Mouse (Mus musculus) neural tube, embryonic 15.5 days (tissue): ENCODE results near the gene Pdcd1lg2. TPM values are rescaled to one million over a fixed set of nuclear protein-coding genes. Genes with fewer than 3 reads are reported as not detected.

Experiments
- ATAC-seq: fragments of 200-750 bp; cut with Nextera tagmentation; 2 replicates; pipeline ENCODE4 v1.8.0; 2017; ENCODE audit warnings: mild to moderate bottlenecking, moderate TSS enrichment, moderate library complexity; ENCODE audit not compliant: low FRiP score
- H3K27ac ChIP-seq: fragments of 300-500 bp; sonication (generic); replicated peaks from 2 replicates; pipeline ENCODE4 v1.5.1; 2015; ENCODE audit warnings: mild to moderate bottlenecking, inconsistent platforms
- H3K27me3 ChIP-seq: fragments of 300-500 bp; sonication (generic); replicated peaks from 2 replicates; pipeline ENCODE4 v1.6.1; 2015; ENCODE audit warnings: inconsistent platforms
- H3K36me3 ChIP-seq: fragments of 300-500 bp; sonication (generic); 2 replicates; pipeline ENCODE4 v1.6.1; 2015; ENCODE audit warnings: inconsistent platforms
- H3K4me1 ChIP-seq: fragments of 300-500 bp; sonication (generic); 2 replicates; pipeline ENCODE4 v1.6.1; 2015; ENCODE audit warnings: inconsistent platforms
- H3K4me2 ChIP-seq: fragments of 300-500 bp; sonication (generic); 2 replicates; pipeline ENCODE4 v1.6.1; 2015; ENCODE audit warnings: inconsistent platforms, mild to moderate bottlenecking, moderate library complexity
- H3K4me3 ChIP-seq: fragments of 300-500 bp; sonication (generic); replicated peaks from 2 replicates; pipeline ENCODE4 v1.5.1; 2015; ENCODE audit warnings: mild to moderate bottlenecking, inconsistent platforms
- H3K9ac ChIP-seq: fragments of 300-500 bp; sonication (generic); replicated peaks from 2 replicates; pipeline ENCODE4 v1.6.1; 2015; ENCODE audit warnings: mild to moderate bottlenecking, inconsistent platforms
- H3K9me3 ChIP-seq: fragments of 300-500 bp; sonication (generic); replicated peaks from 2 replicates; pipeline ENCODE4 v1.6.1; 2016; ENCODE audit warnings: inconsistent platforms
- WGBS: fragments of 180-500 bp; shearing (Covaris S2); methylation state at CpG from one replicate; pipeline ENCODE4 v1.1.7; 2015; ENCODE audit warnings: mixed read lengths; 5-methylcytosine and 5-hydroxymethylcytosine counted together
- polyA plus RNA-seq: library from polyadenylated mRNA; unstranded; fragments of >200 nt; fragmentation: Nextera tagmentation; extraction: Ambion mirVana; gene quantifications from 2 replicates; pipeline ENCODE4 v1.2.1, GENCODE M21; 2015

The Pdcd1lg2 gene
- polyA plus RNA-seq, 1 experiment from 2014 or later: 0.09 TPM

DNA sequence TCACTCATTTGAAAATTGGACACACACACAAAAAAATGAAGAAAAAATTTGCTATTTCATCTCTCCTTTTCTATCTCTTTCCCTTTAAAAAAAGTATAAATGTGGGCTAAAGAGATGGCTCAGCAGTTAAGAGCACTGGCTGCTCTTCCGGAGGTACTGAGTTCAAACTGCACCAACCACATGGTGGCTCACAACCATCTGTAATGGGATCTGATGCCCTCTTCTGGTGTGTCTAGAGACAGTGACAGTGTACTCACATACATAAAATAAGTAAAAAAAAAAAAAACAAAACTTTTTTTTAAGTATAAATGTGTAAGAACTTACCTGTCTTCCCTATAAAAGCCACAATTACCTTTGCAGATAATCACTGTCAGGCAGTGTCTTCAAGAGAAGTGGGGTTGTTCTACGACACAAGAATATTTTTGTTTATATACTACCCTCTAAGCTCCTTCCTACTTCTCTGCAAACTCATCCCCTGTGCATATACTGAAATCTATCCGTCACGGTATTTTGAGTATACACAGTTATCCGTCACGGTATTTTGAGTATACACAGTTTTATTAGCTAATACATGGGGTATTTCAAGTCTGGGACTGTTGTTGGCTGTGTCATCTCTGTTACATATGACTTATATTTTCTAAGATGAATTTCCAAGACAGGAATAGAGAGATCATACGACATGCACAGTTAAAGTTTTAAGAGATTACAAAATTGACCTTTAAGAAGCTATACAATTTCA, 40.0 kb upstream of the Pdcd1lg2 start:
- no peak overlapping the region for H3K4me2 ChIP-seq
- no peaks in the 10 kb centered on the region for H3K36me3 ChIP-seq
- WGBS: 93% methylated on average over 7 of the region's 7 CpGs
- no peak overlapping the region for H3K27ac ChIP-seq
- H3K4me1 ChIP-seq: peaks cover 10% of the 10 kb centered on the region
- H3K9ac ChIP-seq: no peak overlapping the region
- no peaks in the 10 kb centered on the region for H3K9me3 ChIP-seq
- no peaks in the 10 kb centered on the region for H3K27me3 ChIP-seq
- ATAC-seq: no peak
- no peak overlapping the region for H3K4me3 ChIP-seq

DNA sequence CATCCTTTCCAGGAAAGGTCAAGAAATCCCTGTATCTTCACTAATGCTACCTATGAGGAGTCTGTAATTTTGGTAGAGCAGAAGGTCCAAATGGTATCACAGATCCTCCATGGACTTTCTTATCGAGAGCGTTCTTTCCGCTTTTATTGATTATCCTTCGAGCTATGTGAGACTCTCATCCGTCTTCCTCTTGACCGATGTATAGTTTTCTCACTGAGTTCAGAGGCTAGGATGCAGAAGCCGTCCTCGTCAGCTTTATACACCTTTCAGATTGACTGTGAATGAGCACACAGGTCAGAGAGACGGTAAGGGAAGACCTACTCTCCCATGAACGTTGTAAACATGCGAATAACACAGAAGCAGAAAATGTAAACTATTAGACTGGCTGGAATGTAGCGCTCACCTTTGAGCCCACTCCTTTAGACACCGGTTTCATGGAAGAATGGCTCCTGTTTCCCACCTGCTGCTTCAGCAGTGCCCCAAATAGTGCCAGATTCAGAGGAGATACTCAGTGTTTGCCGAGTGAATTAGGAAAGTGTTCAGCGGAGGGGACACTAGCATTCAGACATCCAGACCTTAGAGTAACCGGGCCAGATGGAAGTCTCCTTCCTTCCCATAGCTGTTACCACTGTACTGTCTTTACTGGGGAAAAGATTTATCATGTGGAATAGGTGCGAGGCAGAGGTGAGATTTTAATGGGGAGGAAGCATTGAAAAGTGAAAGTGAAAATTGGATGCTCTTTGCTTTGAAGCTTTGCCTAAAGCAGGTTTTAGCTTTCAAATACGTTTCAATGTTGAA, 39.2 kb upstream of the Pdcd1lg2 start:
- H3K4me2 ChIP-seq: no peak overlapping the region

DNA sequence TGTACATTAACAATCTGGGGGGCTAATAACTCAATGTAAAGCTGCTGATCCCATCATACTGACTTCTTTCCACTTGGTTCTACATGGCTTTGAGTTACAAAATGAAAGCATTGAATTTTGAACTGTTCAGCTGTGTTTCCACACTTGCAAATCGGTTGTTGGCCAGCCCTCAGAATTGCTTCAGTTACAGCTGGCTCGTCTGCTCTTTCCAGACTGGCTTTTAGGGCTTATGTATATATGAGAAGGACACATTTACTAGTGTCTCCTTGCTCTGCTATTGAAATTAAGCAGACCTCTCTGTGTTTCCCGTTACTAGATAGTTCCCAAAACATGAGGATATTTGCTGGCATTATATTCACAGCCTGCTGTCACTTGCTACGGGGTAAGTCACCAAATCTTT, 38.6 kb upstream of the Pdcd1lg2 start:
- no peak for ATAC-seq
- Histone ChIP-seq H3K27me3 (no peaks in the 10 kb centered on the region), H3K9ac (no peak overlapping the region), H3K36me3 (no peaks in the 10 kb centered on the region), H3K9me3 (no peaks in the 10 kb centered on the region), H3K4me3 (no peak overlapping the region), H3K4me1 (peaks cover 6% of the 10 kb centered on the region), H3K4me2 (no peak overlapping the region), H3K27ac (no peak overlapping the region)
- 81% methylated on average over 4 of the region's 4 CpGs for WGBS

More for the DNA sequence above, 39.2 kb upstream of the Pdcd1lg2 start:
- peaks cover 10% of the 10 kb centered on the region for H3K4me1 ChIP-seq
- ATAC-seq: no peak
- H3K9me3 ChIP-seq: no peaks in the 10 kb centered on the region
- no peaks in the 10 kb centered on the region for H3K36me3 ChIP-seq
- 84% methylated on average over 18 of the region's 18 CpGs for WGBS
- H3K27ac ChIP-seq: no peak overlapping the region
- H3K4me3 ChIP-seq: no peak overlapping the region
- H3K9ac ChIP-seq: no peak overlapping the region
- no peaks in the 10 kb centered on the region for H3K27me3 ChIP-seq

DNA sequence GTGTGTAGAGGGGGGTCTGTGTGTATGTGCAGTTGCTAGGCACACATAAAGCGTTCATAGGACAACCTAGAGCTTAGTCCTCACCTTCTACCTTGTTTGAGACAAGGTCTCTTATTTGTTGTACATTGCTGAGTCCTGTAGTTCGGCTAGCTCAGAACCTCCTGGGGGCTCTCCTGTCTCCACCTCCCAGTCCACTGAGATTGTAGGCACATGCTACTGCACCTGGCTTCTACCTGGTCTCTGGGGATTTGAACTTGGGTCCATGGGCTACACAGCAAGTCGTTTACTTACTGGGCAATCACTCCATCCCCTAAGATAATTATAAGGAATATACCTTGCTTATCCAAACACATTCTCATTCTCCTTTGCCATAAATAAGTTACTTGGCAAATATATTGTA, 38.1 kb upstream of the Pdcd1lg2 start:
- Histone ChIP-seq H3K9me3 (no peaks in the 10 kb centered on the region), H3K27ac (no peak overlapping the region), H3K4me3 (no peak overlapping the region), H3K4me2 (no peak overlapping the region), H3K36me3 (no peaks in the 10 kb centered on the region), H3K4me1 (peaks cover under 1% of the 10 kb centered on the region), H3K9ac (no peak overlapping the region), H3K27me3 (no peaks in the 10 kb centered on the region)
- no peak for ATAC-seq
- WGBS: 98% methylated on average over 3 of the region's 3 CpGs

DNA sequence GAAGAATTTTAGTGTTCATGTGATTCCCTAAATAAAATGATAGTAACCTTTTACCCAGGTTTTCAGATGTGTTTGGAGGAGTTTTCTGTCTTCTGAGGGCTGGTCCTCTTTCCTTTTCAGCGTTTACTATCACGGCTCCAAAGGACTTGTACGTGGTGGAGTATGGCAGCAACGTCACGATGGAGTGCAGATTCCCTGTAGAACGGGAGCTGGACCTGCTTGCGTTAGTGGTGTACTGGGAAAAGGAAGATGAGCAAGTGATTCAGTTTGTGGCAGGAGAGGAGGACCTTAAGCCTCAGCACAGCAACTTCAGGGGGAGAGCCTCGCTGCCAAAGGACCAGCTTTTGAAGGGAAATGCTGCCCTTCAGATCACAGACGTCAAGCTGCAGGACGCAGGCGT, 37.3 kb upstream of the Pdcd1lg2 start:
- H3K4me1 ChIP-seq: no peaks in the 10 kb centered on the region
- no peak overlapping the region for H3K27ac ChIP-seq
- WGBS: 33% methylated on average over 11 of the region's 11 CpGs
- no peaks in the 10 kb centered on the region for H3K27me3 ChIP-seq
- peak overlapping the region; percentile 40; the same call in 1 of the 2 replicates for H3K9ac ChIP-seq
- H3K9me3 ChIP-seq: no peaks in the 10 kb centered on the region
- H3K4me2 ChIP-seq: peak overlapping the region; percentile 56
- no peaks in the 10 kb centered on the region for H3K36me3 ChIP-seq
- H3K4me3 ChIP-seq: peak overlapping the region; percentile 21
- no peak for ATAC-seq

DNA sequence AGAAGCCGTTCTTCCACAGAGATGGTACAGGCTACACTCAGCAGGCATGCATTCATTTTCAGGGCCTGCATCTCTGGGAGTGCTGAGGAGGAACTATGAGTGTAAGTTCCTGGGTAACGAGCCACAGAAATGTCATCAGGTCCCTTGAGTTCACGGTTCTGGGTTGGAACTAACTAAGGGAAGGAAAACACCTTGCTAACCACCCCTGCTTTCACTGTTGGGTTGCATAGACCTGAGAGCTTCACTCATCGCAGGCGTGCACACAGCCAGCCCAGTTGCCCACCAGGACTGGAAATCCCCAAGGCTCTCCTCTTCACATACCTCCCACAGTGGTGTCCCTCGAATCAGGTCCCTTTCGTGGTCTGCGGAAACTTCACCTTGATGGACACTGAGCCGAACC, 35.8 kb upstream of the Pdcd1lg2 start:
- H3K27me3 ChIP-seq: no peaks in the 10 kb centered on the region
- H3K9ac ChIP-seq: no peak overlapping the region
- H3K4me3 ChIP-seq: no peak overlapping the region
- no peaks in the 10 kb centered on the region for H3K4me1 ChIP-seq
- H3K27ac ChIP-seq: no peak overlapping the region
- no peaks in the 10 kb centered on the region for H3K36me3 ChIP-seq
- WGBS: 93% methylated on average over 9 of the region's 9 CpGs
- no peaks in the 10 kb centered on the region for H3K9me3 ChIP-seq
- no peak overlapping the region for H3K4me2 ChIP-seq
- no peak for ATAC-seq

DNA sequence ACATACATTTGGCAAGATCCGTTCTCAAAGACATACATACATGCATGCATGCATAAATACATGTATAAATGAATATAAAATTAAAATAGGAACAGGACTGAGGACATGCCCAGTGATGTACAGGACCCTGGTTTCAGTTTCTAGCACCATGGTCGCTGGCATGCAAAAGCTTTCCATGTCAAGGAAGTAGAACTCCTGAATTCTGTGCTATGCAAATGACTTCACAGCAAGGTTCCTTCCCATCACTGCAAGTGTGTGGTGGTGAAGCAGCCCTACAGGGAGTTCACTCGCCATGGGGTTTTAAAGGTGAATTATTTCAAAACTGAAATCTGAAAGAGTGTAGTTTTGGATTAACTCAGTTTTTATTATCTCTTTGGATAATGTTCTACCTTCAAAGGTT, 34.3 kb upstream of the Pdcd1lg2 start:
- no peak overlapping the region for H3K9ac ChIP-seq
- H3K9me3 ChIP-seq: no peaks in the 10 kb centered on the region
- H3K27me3 ChIP-seq: no peaks in the 10 kb centered on the region
- WGBS: 80% methylated on average over 3 of the region's 3 CpGs
- no peak overlapping the region for H3K4me3 ChIP-seq
- no peaks in the 10 kb centered on the region for H3K36me3 ChIP-seq
- ATAC-seq: no peak
- no peak overlapping the region for H3K27ac ChIP-seq
- H3K4me2 ChIP-seq: no peak overlapping the region
- no peaks in the 10 kb centered on the region for H3K4me1 ChIP-seq

DNA sequence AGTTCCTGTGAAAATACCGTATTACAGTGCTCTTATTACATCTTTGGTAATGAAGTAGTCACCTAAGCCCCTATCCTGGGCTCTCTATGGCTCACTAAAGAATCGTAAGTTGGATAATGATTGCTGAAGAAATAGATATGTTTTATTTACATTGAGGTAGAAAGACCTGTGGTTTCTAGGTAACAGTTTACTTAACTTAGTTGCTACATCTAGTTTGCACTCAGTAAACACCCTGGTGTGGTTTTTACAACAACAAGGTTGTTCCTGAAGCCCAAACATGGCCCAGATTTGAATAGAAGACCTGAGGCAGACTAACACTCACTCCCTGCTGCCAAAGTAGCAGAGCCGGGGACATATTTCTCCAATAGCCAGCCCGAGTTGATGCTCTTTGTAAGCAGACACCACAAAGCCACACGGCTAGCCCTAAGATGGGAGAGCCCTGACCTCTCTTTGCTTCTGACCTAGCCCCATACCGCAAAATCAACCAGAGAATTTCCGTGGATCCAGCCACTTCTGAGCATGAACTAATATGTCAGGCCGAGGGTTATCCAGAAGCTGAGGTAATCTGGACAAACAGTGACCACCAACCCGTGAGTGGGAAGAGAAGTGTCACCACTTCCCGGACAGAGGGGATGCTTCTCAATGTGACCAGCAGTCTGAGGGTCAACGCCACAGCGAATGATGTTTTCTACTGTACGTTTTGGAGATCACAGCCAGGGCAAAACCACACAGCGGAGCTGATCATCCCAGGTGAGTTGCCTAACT, 30.7 kb upstream of the Pdcd1lg2 start:
- 91% methylated on average over 14 of the region's 14 CpGs for WGBS
- Histone ChIP-seq H3K4me3 (no peak overlapping the region), H3K4me1 (no peaks in the 10 kb centered on the region), H3K9me3 (no peaks in the 10 kb centered on the region), H3K27ac (no peak overlapping the region), H3K36me3 (no peaks in the 10 kb centered on the region), H3K9ac (no peak overlapping the region), H3K27me3 (no peaks in the 10 kb centered on the region), H3K4me2 (no peak overlapping the region)
- no peak for ATAC-seq

DNA sequence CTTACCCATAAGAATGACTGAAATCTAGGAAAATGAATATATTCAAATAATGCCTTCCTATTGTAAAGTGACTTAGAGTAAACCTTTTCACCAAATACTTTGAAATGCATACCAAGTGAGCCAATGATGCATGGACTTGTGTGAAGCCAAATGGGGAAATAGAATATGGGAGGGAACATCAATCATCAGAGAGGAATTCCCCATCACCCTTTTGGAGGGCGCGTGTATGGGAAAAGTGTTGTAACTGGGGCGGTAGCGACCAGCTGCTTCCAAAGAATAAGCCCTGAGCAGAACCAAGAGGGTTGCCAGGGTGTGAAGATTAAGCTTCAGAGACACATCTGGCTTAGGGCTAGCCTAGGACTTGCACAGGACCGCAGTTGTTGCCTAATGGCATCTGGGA, 27.4 kb upstream of the Pdcd1lg2 start:
- no peak overlapping the region for H3K4me3 ChIP-seq
- WGBS: 94% methylated on average over 5 of the region's 5 CpGs
- H3K4me1 ChIP-seq: no peaks in the 10 kb centered on the region
- no peak overlapping the region for H3K4me2 ChIP-seq
- no peak for ATAC-seq
- no peaks in the 10 kb centered on the region for H3K9me3 ChIP-seq
- no peaks in the 10 kb centered on the region for H3K36me3 ChIP-seq
- H3K27ac ChIP-seq: no peak overlapping the region
- H3K9ac ChIP-seq: no peak overlapping the region
- no peaks in the 10 kb centered on the region for H3K27me3 ChIP-seq

DNA sequence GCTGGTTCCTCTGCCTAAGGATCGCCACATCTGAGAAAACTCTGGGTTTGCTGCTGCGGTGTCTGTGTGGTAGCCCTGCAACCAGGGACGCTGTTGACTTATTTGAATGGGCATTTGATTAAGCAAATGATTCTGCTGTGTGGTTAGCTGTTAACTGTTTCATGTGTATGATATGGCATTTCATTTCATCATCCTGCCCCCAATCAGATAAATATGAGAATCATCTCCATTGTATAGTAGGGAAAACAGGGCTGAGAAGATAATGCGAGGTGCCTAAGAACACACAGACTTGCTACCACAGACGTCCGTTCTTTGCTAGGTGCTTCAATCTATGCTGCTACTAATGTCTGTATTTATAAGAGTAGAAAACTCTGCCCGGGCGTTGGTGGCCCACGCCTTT, 26.3 kb upstream of the Pdcd1lg2 start:
- H3K9me3 ChIP-seq: no peaks in the 10 kb centered on the region
- H3K27ac ChIP-seq: no peak overlapping the region
- no peaks in the 10 kb centered on the region for H3K4me1 ChIP-seq
- H3K9ac ChIP-seq: no peak overlapping the region
- 91% methylated on average over 9 of the region's 9 CpGs for WGBS
- no peak overlapping the region for H3K4me2 ChIP-seq
- no peaks in the 10 kb centered on the region for H3K36me3 ChIP-seq
- H3K27me3 ChIP-seq: no peaks in the 10 kb centered on the region
- ATAC-seq: no peak
- H3K4me3 ChIP-seq: no peak overlapping the region

DNA sequence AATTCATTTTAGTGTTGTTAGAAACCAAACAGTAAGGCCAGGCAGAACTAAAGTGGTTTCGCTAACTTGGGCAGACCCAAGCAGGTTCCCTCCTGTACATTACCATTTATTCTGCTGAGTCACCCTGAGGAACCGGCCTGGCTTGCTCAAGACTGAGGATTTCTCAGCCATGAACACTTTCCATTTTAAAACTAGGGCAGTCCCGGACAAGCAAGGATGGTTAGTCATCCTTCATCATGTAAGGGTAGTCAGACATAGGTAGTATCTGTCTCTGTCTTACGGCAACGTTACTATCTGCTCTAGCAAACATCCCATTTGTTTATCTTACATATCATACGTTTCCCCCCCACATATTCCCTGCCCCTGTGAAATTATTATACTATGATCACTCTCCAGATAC, 25.7 kb upstream of the Pdcd1lg2 start:
- WGBS: 87% methylated on average over 6 of the region's 6 CpGs
- Histone ChIP-seq H3K27me3 (no peaks in the 10 kb centered on the region), H3K4me1 (no peaks in the 10 kb centered on the region), H3K4me3 (no peak overlapping the region), H3K4me2 (no peak overlapping the region), H3K36me3 (no peaks in the 10 kb centered on the region), H3K9ac (no peak overlapping the region), H3K27ac (no peak overlapping the region), H3K9me3 (no peaks in the 10 kb centered on the region)
- ATAC-seq: no peak
